Mouse (Mus musculus): ENCODE data around the gene Tmem125. TPM values are rescaled to one million over a fixed set of nuclear protein-coding genes. Genes with fewer than 3 reads are reported as not detected.

The Tmem125 gene
- 0.21 TPM in 1 of 2 replicates, not detected in the other for polyA plus RNA-seq (2015; fragmentation: Nextera tagmentation; extraction: Ambion mirVana)

- Histone ChIP-seq H3K9ac (replicated peaks; ENCODE audit: low read depth, low read length) (0 out of 2 replicates have a peak within 1 kb of the TSS, but pooled peaks have one; percentile 4), H3K27ac (ENCODE audit: low read length) (no peak within 1 kb of the TSS), H3K4me3 (replicated peaks; ENCODE audit: low read length) (peak within 1 kb of the TSS; percentile 24), H3K27me3 (replicated peaks; ENCODE audit: control insufficient read depth, insufficient read depth, low read length) (no peaks in the 10 kb centered on the region), H3K4me2 (ENCODE audit: low read length) (peak within 1 kb of the TSS; percentile 46), H3K4me1 (replicated peaks; ENCODE audit: control insufficient read depth, insufficient read depth, low read length) (peaks cover 6% of the 10 kb centered on the region), H3K36me3 (ENCODE audit: control insufficient read depth, insufficient read depth) (no peaks in the 10 kb centered on the region), H3K9me3 (ENCODE audit: control insufficient read depth, low read length) (no peaks in the 10 kb centered on the region)
- 3% methylated on average over 24 of the region's 24 CpGs for WGBS
- no peak for ATAC-seq
Measured at GRCm38 (mm10) chr4:118543592-118544260, at the start of gene Tmem125. Gene Tmem125, minus strand, starts transcription at chr4:118544044.

GRCm38 (mm10) chr4:118589733-118590130, 45.9 kb upstream of the Tmem125 start:
- no peak for ATAC-seq
- H3K4me1 ChIP-seq (replicated peaks; ENCODE audit: control insufficient read depth, insufficient read depth, low read length), result peaks cover 7% of the 10 kb centered on the region; the same call in 1 of the 2 replicates
- no peak overlapping the region for H3K4me2 ChIP-seq (ENCODE audit: low read length)
- H3K36me3 ChIP-seq (ENCODE audit: control insufficient read depth, insufficient read depth), result no peaks in the 10 kb centered on the region
- H3K4me3 ChIP-seq (replicated peaks; ENCODE audit: low read length), result no peak overlapping the region
- WGBS, result 4% methylated on average over 7 of the region's 7 CpGs
- no peaks in the 10 kb centered on the region for H3K9me3 ChIP-seq (ENCODE audit: control insufficient read depth, low read length)
- no peak overlapping the region for H3K9ac ChIP-seq (replicated peaks; ENCODE audit: low read depth, low read length)
- H3K27me3 ChIP-seq (replicated peaks; ENCODE audit: control insufficient read depth, insufficient read depth, low read length), result no peaks in the 10 kb centered on the region
- no peak overlapping the region for H3K27ac ChIP-seq (ENCODE audit: low read length)

- peaks cover 1% of the 10 kb centered on the region; the same call in 1 of the 2 replicates for H3K9me3 ChIP-seq (ENCODE audit: control insufficient read depth, low read length)
- ATAC-seq, result no peak
- H3K36me3 ChIP-seq (ENCODE audit: control insufficient read depth, insufficient read depth), result no peaks in the 10 kb centered on the region
- H3K27ac ChIP-seq (ENCODE audit: low read length), result no peak overlapping the region
- no peak overlapping the region for H3K4me2 ChIP-seq (ENCODE audit: low read length)
- no peaks in the 10 kb centered on the region for H3K27me3 ChIP-seq (replicated peaks; ENCODE audit: control insufficient read depth, insufficient read depth, low read length)
- H3K4me1 ChIP-seq (replicated peaks; ENCODE audit: control insufficient read depth, insufficient read depth, low read length), result peaks cover 7% of the 10 kb centered on the region; the same call in 1 of the 2 replicates
- no peak overlapping the region for H3K9ac ChIP-seq (replicated peaks; ENCODE audit: low read depth, low read length)
- no peak overlapping the region for H3K4me3 ChIP-seq (replicated peaks; ENCODE audit: low read length)
- WGBS, result 51% methylated on average over 12 of the region's 12 CpGs
Measured at GRCm38 (mm10) chr4:118589053-118589732, 45.3 kb upstream of the Tmem125 start.

- Histone ChIP-seq H3K36me3 (ENCODE audit: control insufficient read depth, insufficient read depth) (no peaks in the 10 kb centered on the region), H3K9me3 (ENCODE audit: control insufficient read depth, low read length) (peaks cover 2% of the 10 kb centered on the region; the same call in 1 of the 2 replicates), H3K4me3 (replicated peaks; ENCODE audit: low read length) (no peak overlapping the region), H3K27ac (ENCODE audit: low read length) (no peak overlapping the region), H3K4me2 (ENCODE audit: low read length) (no peak overlapping the region), H3K4me1 (replicated peaks; ENCODE audit: control insufficient read depth, insufficient read depth, low read length) (peaks cover 4% of the 10 kb centered on the region; the same call in 1 of the 2 replicates), H3K9ac (replicated peaks; ENCODE audit: low read depth, low read length) (no peak overlapping the region), H3K27me3 (replicated peaks; ENCODE audit: control insufficient read depth, insufficient read depth, low read length) (no peaks in the 10 kb centered on the region)
- no peak for ATAC-seq
- 98% methylated on average over 8 of the region's 8 CpGs for WGBS
Measured at GRCm38 (mm10) chr4:118582629-118583028, 38.8 kb upstream of the Tmem125 start.

- Histone ChIP-seq H3K36me3 (ENCODE audit: control insufficient read depth, insufficient read depth) (no peaks in the 10 kb centered on the region), H3K4me2 (ENCODE audit: low read length) (no peak overlapping the region), H3K9ac (replicated peaks; ENCODE audit: low read depth, low read length) (no peak overlapping the region), H3K4me1 (replicated peaks; ENCODE audit: control insufficient read depth, insufficient read depth, low read length) (no peaks in the 10 kb centered on the region), H3K9me3 (ENCODE audit: control insufficient read depth, low read length) (peaks cover 2% of the 10 kb centered on the region; the same call in 1 of the 2 replicates), H3K27me3 (replicated peaks; ENCODE audit: control insufficient read depth, insufficient read depth, low read length) (no peaks in the 10 kb centered on the region), H3K27ac (ENCODE audit: low read length) (no peak overlapping the region), H3K4me3 (replicated peaks; ENCODE audit: low read length) (no peak overlapping the region)
- ATAC-seq, result no peak
- WGBS, result 34% methylated on average over 11 of the region's 11 CpGs
Measured at GRCm38 (mm10) chr4:118581508-118581907, 37.7 kb upstream of the Tmem125 start.

- H3K4me3 ChIP-seq (replicated peaks; ENCODE audit: low read length), result no peak overlapping the region
- no peaks in the 10 kb centered on the region for H3K4me1 ChIP-seq (replicated peaks; ENCODE audit: control insufficient read depth, insufficient read depth, low read length)
- no peak overlapping the region for H3K4me2 ChIP-seq (ENCODE audit: low read length)
- no peaks in the 10 kb centered on the region for H3K36me3 ChIP-seq (ENCODE audit: control insufficient read depth, insufficient read depth)
- peaks cover 2% of the 10 kb centered on the region; the same call in 1 of the 2 replicates for H3K9me3 ChIP-seq (ENCODE audit: control insufficient read depth, low read length)
- 47% methylated on average over 13 of the region's 13 CpGs for WGBS
- no peak for ATAC-seq
- H3K27ac ChIP-seq (ENCODE audit: low read length), result no peak overlapping the region
- no peak overlapping the region for H3K9ac ChIP-seq (replicated peaks; ENCODE audit: low read depth, low read length)
- H3K27me3 ChIP-seq (replicated peaks; ENCODE audit: control insufficient read depth, insufficient read depth, low read length), result no peaks in the 10 kb centered on the region
Measured at GRCm38 (mm10) chr4:118579313-118579712, 35.5 kb upstream of the Tmem125 start.

- peak; percentile 31; the same call in 1 of the 2 replicates for ATAC-seq
Measured at GRCm38 (mm10) chr4:118576097-118576496, 32.3 kb upstream of the Tmem125 start.

GRCm38 (mm10) chr4:118571441-118571840, 27.6 kb upstream of the Tmem125 start:
- no peak overlapping the region for H3K27ac ChIP-seq (ENCODE audit: low read length)
- H3K9me3 ChIP-seq (ENCODE audit: control insufficient read depth, low read length), result no peaks in the 10 kb centered on the region
- H3K4me2 ChIP-seq (ENCODE audit: low read length), result no peak overlapping the region
- WGBS, result 67% methylated on average over 15 of the region's 15 CpGs
- H3K27me3 ChIP-seq (replicated peaks; ENCODE audit: control insufficient read depth, insufficient read depth, low read length), result no peaks in the 10 kb centered on the region
- H3K4me3 ChIP-seq (replicated peaks; ENCODE audit: low read length), result no peak overlapping the region
- no peak for ATAC-seq
- H3K9ac ChIP-seq (replicated peaks; ENCODE audit: low read depth, low read length), result no peak overlapping the region
- H3K36me3 ChIP-seq (ENCODE audit: control insufficient read depth, insufficient read depth), result no peaks in the 10 kb centered on the region
- no peaks in the 10 kb centered on the region for H3K4me1 ChIP-seq (replicated peaks; ENCODE audit: control insufficient read depth, insufficient read depth, low read length)

More at GRCm38 (mm10) chr4:118576097-118576496, 32.3 kb upstream of the Tmem125 start:
- H3K27ac ChIP-seq (ENCODE audit: low read length), result no peak overlapping the region
- H3K4me2 ChIP-seq (ENCODE audit: low read length), result no peak overlapping the region
- WGBS, result 9% methylated on average over 6 of the region's 6 CpGs
- no peaks in the 10 kb centered on the region for H3K27me3 ChIP-seq (replicated peaks; ENCODE audit: control insufficient read depth, insufficient read depth, low read length)
- no peak overlapping the region for H3K4me3 ChIP-seq (replicated peaks; ENCODE audit: low read length)
- no peak overlapping the region for H3K9ac ChIP-seq (replicated peaks; ENCODE audit: low read depth, low read length)
- no peaks in the 10 kb centered on the region for H3K36me3 ChIP-seq (ENCODE audit: control insufficient read depth, insufficient read depth)
- no peaks in the 10 kb centered on the region for H3K4me1 ChIP-seq (replicated peaks; ENCODE audit: control insufficient read depth, insufficient read depth, low read length)
- H3K9me3 ChIP-seq (ENCODE audit: control insufficient read depth, low read length), result no peaks in the 10 kb centered on the region

- 77% methylated on average over 23 of the region's 23 CpGs for WGBS
- H3K9me3 ChIP-seq (ENCODE audit: control insufficient read depth, low read length), result no peaks in the 10 kb centered on the region
- H3K4me3 ChIP-seq (replicated peaks; ENCODE audit: low read length), result no peak overlapping the region
- H3K4me2 ChIP-seq (ENCODE audit: low read length), result no peak overlapping the region
- H3K9ac ChIP-seq (replicated peaks; ENCODE audit: low read depth, low read length), result no peak overlapping the region
- no peaks in the 10 kb centered on the region for H3K27me3 ChIP-seq (replicated peaks; ENCODE audit: control insufficient read depth, insufficient read depth, low read length)
- 0 out of 2 replicates have a peak, but pooled peaks cover under 1% of the 10 kb centered on the region for H3K4me1 ChIP-seq (replicated peaks; ENCODE audit: control insufficient read depth, insufficient read depth, low read length)
- H3K36me3 ChIP-seq (ENCODE audit: control insufficient read depth, insufficient read depth), result no peaks in the 10 kb centered on the region
- ATAC-seq, result no peak
- H3K27ac ChIP-seq (ENCODE audit: low read length), result no peak overlapping the region
Measured at GRCm38 (mm10) chr4:118569320-118569719, 25.5 kb upstream of the Tmem125 start.

All from forebrain, embryonic 16.5 days (tissue).